Mouse (Mus musculus) embryonic fibroblast, embryonic 13.5 days (primary cell): ENCODE data around the gene Kcnmb2.

Experiments
- CTCF ChIP-seq: IDR thresholded peaks from 2 replicates; pipeline ENCODE4 v1.5.1; 2011; ENCODE audit warnings: mild to moderate bottlenecking, control low read depth, low read length, moderate library complexity, borderline replicate concordance; ENCODE audit not compliant: insufficient read depth
- POLR2A ChIP-seq: IDR thresholded peaks from 2 replicates; pipeline ENCODE4 v1.6.1; 2011; ENCODE audit warnings: low read depth, mild to moderate bottlenecking, control low read depth, low read length, moderate library complexity

- no peak for TF ChIP-seq POLR2A
- TF ChIP-seq CTCF: no peak
These were observed 230.2 kb downstream of the Kcnmb2 start for GRCm38 (mm10) chr3:32132395-32133004.
